Mouse (Mus musculus) myocyte (in vitro differentiated cells): ENCODE data around the gene Ncoa3. TPM values are rescaled to one million over a fixed set of nuclear protein-coding genes. Genes with fewer than 3 reads are reported as not detected.

Source experiments
- H3K27me3 ChIP-seq: one replicate; pipeline ENCODE4 v1.6.1; 2011; ENCODE audit not compliant: control insufficient read depth, insufficient read depth, insufficient read length
- H3K36me3 ChIP-seq: one replicate; pipeline ENCODE4 v1.6.1; 2011; ENCODE audit not compliant: control insufficient read depth, insufficient read depth
- H3K4me2 ChIP-seq: one replicate; pipeline ENCODE4 v1.6.1; 2011; ENCODE audit warnings: low read depth, control low read depth
- H3K4me3 ChIP-seq: one replicate; pipeline ENCODE4 v1.5.1; 2011; ENCODE audit warnings: mild to moderate bottlenecking, control low read depth, moderate library complexity
- H3K79me2 ChIP-seq: one replicate; pipeline ENCODE4 v1.6.1; 2011; ENCODE audit not compliant: control insufficient read depth, insufficient read depth
- H3ac ChIP-seq: one replicate; pipeline ENCODE4 v1.6.1; 2011; ENCODE audit not compliant: control insufficient read depth, insufficient read length
- CEBPB ChIP-seq: IDR thresholded peaks from 2 replicates; pipeline ENCODE4 v1.6.1; 2011; ENCODE audit warnings: mild to moderate bottlenecking, moderate library complexity; ENCODE audit not compliant: poor library complexity, insufficient read depth, severe bottlenecking
- E2F4 ChIP-seq: IDR thresholded peaks from one replicate; pipeline ENCODE4 v1.6.1; 2011; ENCODE audit warnings: mild to moderate bottlenecking, control low read depth, moderate library complexity; ENCODE audit not compliant: insufficient read depth
- MAX ChIP-seq: IDR thresholded peaks from one replicate; pipeline ENCODE4 v1.6.1; 2011; ENCODE audit warnings: low read depth, mild to moderate bottlenecking, control low read depth
- MYOD1 ChIP-seq, 3 experiments: IDR thresholded peaks; one replicate each; pipeline ENCODE4 v1.6.1; 2011; ENCODE audit warnings: control low read depth in 2 of 3, low read depth in 2 of 3, mild to moderate bottlenecking in 2 of 3, moderate library complexity in 1 of 3; ENCODE audit not compliant: insufficient read length in 2 of 3, control insufficient read depth in 1 of 3
- MYOG ChIP-seq, 3 experiments: IDR thresholded peaks; one replicate each; pipeline ENCODE4 v1.6.1; 2011; ENCODE audit warnings: control low read depth in 2 of 3, low read depth in 2 of 3, mild to moderate bottlenecking in 2 of 3; ENCODE audit not compliant: insufficient read length in 2 of 3, control insufficient read depth in 1 of 3, insufficient read depth in 1 of 3
- POLR2A ChIP-seq: IDR thresholded peaks from one replicate; pipeline ENCODE4 v1.6.1; 2011; ENCODE audit warnings: low read depth, mild to moderate bottlenecking, control low read depth, moderate library complexity; ENCODE audit not compliant: insufficient read length
- POLR2AphosphoS2 ChIP-seq: IDR thresholded peaks from one replicate; pipeline ENCODE4 v1.6.1; 2011; ENCODE audit warnings: low read depth, control low read depth; ENCODE audit not compliant: insufficient read length
- REST ChIP-seq: IDR thresholded peaks from one replicate; pipeline ENCODE4 v1.6.1; 2011; ENCODE audit warnings: mild to moderate bottlenecking, control low read depth, moderate library complexity; ENCODE audit not compliant: insufficient read depth, insufficient read length
- SRF ChIP-seq: IDR thresholded peaks from one replicate; pipeline ENCODE4 v1.6.1; 2011; ENCODE audit warnings: low read depth; ENCODE audit not compliant: control insufficient read depth, insufficient read length
- TCF12 ChIP-seq: IDR thresholded peaks from one replicate; pipeline ENCODE4 v1.6.1; 2011; ENCODE audit warnings: mild to moderate bottlenecking, control low read depth; ENCODE audit not compliant: poor library complexity, insufficient read depth, severe bottlenecking
- TCF3 ChIP-seq: IDR thresholded peaks from one replicate; pipeline ENCODE4 v1.6.1; 2011; ENCODE audit warnings: low read depth, control low read depth; ENCODE audit not compliant: insufficient read length
- USF1 ChIP-seq: IDR thresholded peaks from one replicate; pipeline ENCODE4 v1.6.1; 2011; ENCODE audit warnings: low read depth, mild to moderate bottlenecking, control low read depth, moderate library complexity
- polyA plus RNA-seq: library from polyadenylated mRNA; unstranded; fragments of >200 nt; fragmentation: generic; extraction: Trizol; gene quantifications from one replicate; pipeline ENCODE4 v1.2.1, GENCODE M21; 2012; ENCODE audit warnings: missing spikeins

The Ncoa3 gene
- polyA plus RNA-seq, 1 experiment: 5.8 TPM

GRCm38 (mm10) chr2:166068261-166068660 is 75.8 kb downstream of the Ncoa3 start:
- Histone ChIP-seq H3K27me3 (no peaks in the 10 kb centered on the region), H3ac (no peak overlapping the region), H3K36me3 (peaks cover 13% of the 10 kb centered on the region), H3K79me2 (no peaks in the 10 kb centered on the region), H3K4me2 (no peak overlapping the region), H3K4me3 (no peak overlapping the region)
- TF ChIP-seq USF1 (no peak), TCF12 (no peak), SRF (no peak), POLR2A (no peak), REST (no peak)

- Histone ChIP-seq H3K79me2 (no peaks in the 10 kb centered on the region), H3ac (no peak overlapping the region), H3K4me2 (no peak overlapping the region), H3K36me3 (peaks cover 13% of the 10 kb centered on the region), H3K27me3 (no peaks in the 10 kb centered on the region), H3K4me3 (no peak overlapping the region)
- TF ChIP-seq MYOD1 (IDR thresholded peaks at IDR 0.05; ENCODE audit: control insufficient read depth in 1 of 3, insufficient read length in 2 of 3, low read depth in 2 of 3): no peak
- no peak for TF ChIP-seq MAX
- TF ChIP-seq CEBPB: no peak
- no peak for TF ChIP-seq TCF3
- no peak for TF ChIP-seq E2F4
- TF ChIP-seq USF1: no peak
- TF ChIP-seq REST: no peak
- no peak for TF ChIP-seq MYOG (IDR thresholded peaks at IDR 0.05; ENCODE audit: control insufficient read depth in 1 of 3, insufficient read depth in 1 of 3, insufficient read length in 2 of 3, low read depth in 2 of 3)
- TF ChIP-seq POLR2A: no peak
- TF ChIP-seq SRF: no peak
- TF ChIP-seq TCF12: no peak
- no peak for TF ChIP-seq POLR2AphosphoS2
These were observed 76.7 kb downstream of the Ncoa3 start for GRCm38 (mm10) chr2:166069164-166069563.

GRCm38 (mm10) chr2:166069738-166070137 is 77.3 kb downstream of the Ncoa3 start:
- Histone ChIP-seq H3K79me2 (no peaks in the 10 kb centered on the region), H3K27me3 (no peaks in the 10 kb centered on the region), H3K4me2 (no peak overlapping the region), H3ac (no peak overlapping the region), H3K36me3 (peaks cover 13% of the 10 kb centered on the region), H3K4me3 (no peak overlapping the region)
- TF ChIP-seq POLR2AphosphoS2 (no peak), MAX (no peak), MYOD1 (IDR thresholded peaks at IDR 0.05; ENCODE audit: control insufficient read depth in 1 of 3, insufficient read length in 2 of 3, low read depth in 2 of 3) (no peak), USF1 (no peak), REST (no peak), TCF3 (no peak), SRF (no peak), CEBPB (no peak), TCF12 (no peak), POLR2A (no peak), E2F4 (no peak), MYOG (IDR thresholded peaks at IDR 0.05; ENCODE audit: control insufficient read depth in 1 of 3, insufficient read depth in 1 of 3, insufficient read length in 2 of 3, low read depth in 2 of 3) (no peak)

- TF ChIP-seq E2F4: no peak
- TF ChIP-seq TCF12: no peak
- no peak for TF ChIP-seq POLR2AphosphoS2
- TF ChIP-seq MYOD1 (IDR thresholded peaks at IDR 0.05; ENCODE audit: control insufficient read depth in 1 of 3, insufficient read length in 2 of 3, low read depth in 2 of 3): no peak
- no peak for TF ChIP-seq REST
- no peak for TF ChIP-seq POLR2A
- TF ChIP-seq MAX: no peak
- no peak for TF ChIP-seq MYOG (IDR thresholded peaks at IDR 0.05; ENCODE audit: control insufficient read depth in 1 of 3, insufficient read depth in 1 of 3, insufficient read length in 2 of 3, low read depth in 2 of 3)
- no peak for TF ChIP-seq TCF3
- no peak for TF ChIP-seq USF1
- no peak for TF ChIP-seq CEBPB
- no peak for TF ChIP-seq SRF
These were observed 79.0 kb downstream of the Ncoa3 start for GRCm38 (mm10) chr2:166071481-166071880.

GRCm38 (mm10) chr2:166071889-166072288 is 79.5 kb downstream of the Ncoa3 start:
- Histone ChIP-seq H3K79me2 (no peaks in the 10 kb centered on the region), H3K4me2 (no peak overlapping the region), H3K36me3 (peaks cover 6% of the 10 kb centered on the region), H3K4me3 (no peak overlapping the region), H3ac (no peak overlapping the region), H3K27me3 (no peaks in the 10 kb centered on the region)
- no peak for TF ChIP-seq POLR2AphosphoS2
- TF ChIP-seq REST: no peak
- TF ChIP-seq MAX: no peak
- no peak for TF ChIP-seq E2F4
- TF ChIP-seq USF1: no peak
- no peak for TF ChIP-seq MYOD1 (IDR thresholded peaks at IDR 0.05; ENCODE audit: control insufficient read depth in 1 of 3, insufficient read length in 2 of 3, low read depth in 2 of 3)
- no peak for TF ChIP-seq MYOG (IDR thresholded peaks at IDR 0.05; ENCODE audit: control insufficient read depth in 1 of 3, insufficient read depth in 1 of 3, insufficient read length in 2 of 3, low read depth in 2 of 3)
- TF ChIP-seq SRF: no peak
- TF ChIP-seq CEBPB: no peak
- no peak for TF ChIP-seq TCF12
- no peak for TF ChIP-seq POLR2A
- TF ChIP-seq TCF3: no peak

More at GRCm38 (mm10) chr2:166071481-166071880, 79.0 kb downstream of the Ncoa3 start:
- no peak overlapping the region for H3K4me2 ChIP-seq
- H3K79me2 ChIP-seq: no peaks in the 10 kb centered on the region
- no peak overlapping the region for H3ac ChIP-seq
- peaks cover 6% of the 10 kb centered on the region for H3K36me3 ChIP-seq
- H3K4me3 ChIP-seq: no peak overlapping the region
- no peaks in the 10 kb centered on the region for H3K27me3 ChIP-seq
